ENCODE assay signal across 7 mouse cellular contexts in genomic region chr12:84408819-84409507, GRCm38 (mm10). TPM values are rescaled to one million over a fixed set of nuclear protein-coding genes. Genes with fewer than 3 reads are reported as not detected.
DNase-seq lines count a peak whose midpoint lies in the region; ATAC-seq lines count a peak whose summit lies in the region.

TSS of gene Entpd5 (minus strand) at chr12:84409029.
TSS of gene Bbof1 (plus strand) at chr12:84409071.

- no peaks in the 10 kb centered on the region for H3K9me3 ChIP-seq in embryonic facial prominence, embryonic 10.5 days
- no peaks in the 10 kb centered on the region for H3K9me3 ChIP-seq in limb, embryonic 11.5 days (ENCODE audit: control insufficient read depth, low read length)
- no peaks in the 10 kb centered on the region for H3K9me3 ChIP-seq in midbrain, embryonic 14.5 days (ENCODE audit: control insufficient read depth, low read length)

- H3K36me3 ChIP-seq in embryonic facial prominence, embryonic 10.5 days (replicated peaks): no peaks in the 10 kb centered on the region
- H3K36me3 ChIP-seq in limb, embryonic 11.5 days (ENCODE audit: control insufficient read depth, insufficient read depth, low read length): no peaks in the 10 kb centered on the region
- H3K36me3 ChIP-seq in midbrain, embryonic 14.5 days (ENCODE audit: control insufficient read depth, insufficient read depth, low read length): no peaks in the 10 kb centered on the region

- peak; percentile 90 for ATAC-seq in limb, embryonic 11.5 days (ENCODE audit: insufficient number of reproducible peaks, low FRiP score, low TSS enrichment, low read depth)
- peak; percentile 93 for ATAC-seq in midbrain, embryonic 14.5 days (ENCODE audit: low FRiP score, low TSS enrichment)

- WGBS in embryonic facial prominence, embryonic 10.5 days: 1% methylated on average over 63 of the region's 63 CpGs
- 3% methylated on average over 43 of the region's 63 CpGs for WGBS in limb, embryonic 11.5 days
- under 1% methylated on average over 60 of the region's 63 CpGs for WGBS in midbrain, embryonic 14.5 days

- peak within 1 kb of the TSS; percentile 79 for H3K9ac ChIP-seq in limb, embryonic 11.5 days (ENCODE audit: low read length)
- H3K9ac ChIP-seq in midbrain, embryonic 14.5 days (replicated peaks; ENCODE audit: low read length): peak within 1 kb of the TSS; percentile 80

- DNase-seq in adrenal gland, postnatal 10 days: peak; percentile 96
- DNase-seq in embryonic facial prominence, embryonic 10.5 days (ENCODE audit: low spot score): peak; percentile 90
- peak; percentile 99 for DNase-seq in heart, adult 11 months
- peak; percentile 93 for DNase-seq in kidney, adult 18-20 months
- DNase-seq in limb, embryonic 11.5 days (ENCODE audit: low spot score): peak; percentile 90
- DNase-seq in midbrain, embryonic 14.5 days: peak; percentile 97
- peak; percentile 80 to 93 for DNase-seq in spleen, adult 18-20 months

- H3K4me2 ChIP-seq in limb, embryonic 11.5 days (ENCODE audit: low read depth, severe bottlenecking): peak within 1 kb of the TSS; percentile 95
- H3K4me2 ChIP-seq in midbrain, embryonic 14.5 days (ENCODE audit: low read length): peak within 1 kb of the TSS; percentile 92

- peak within 1 kb of the TSS; percentile 85 for H3K4me3 ChIP-seq in embryonic facial prominence, embryonic 10.5 days
- H3K4me3 ChIP-seq in limb, embryonic 11.5 days (ENCODE audit: low read depth, low read length): peak within 1 kb of the TSS; percentile 69
- peak within 1 kb of the TSS; percentile 71 for H3K4me3 ChIP-seq in midbrain, embryonic 14.5 days (replicated peaks; ENCODE audit: low read depth, low read length)

- H3K27ac ChIP-seq in embryonic facial prominence, embryonic 10.5 days (replicated peaks): peak within 1 kb of the TSS; percentile 86
- H3K27ac ChIP-seq in limb, embryonic 11.5 days (replicated peaks; ENCODE audit: low read depth, low read length): no peak within 1 kb of the TSS
- peak within 1 kb of the TSS; percentile 91 for H3K27ac ChIP-seq in midbrain, embryonic 14.5 days (replicated peaks; ENCODE audit: low read depth, low read length)

- H3K4me1 ChIP-seq in embryonic facial prominence, embryonic 10.5 days: peaks cover 19% of the 10 kb centered on the region
- no peaks in the 10 kb centered on the region; the same call in 1 of the 2 replicates for H3K4me1 ChIP-seq in limb, embryonic 11.5 days (ENCODE audit: control insufficient read depth, insufficient read depth, low read length)
- H3K4me1 ChIP-seq in midbrain, embryonic 14.5 days (ENCODE audit: control insufficient read depth, insufficient read depth, low read length): peaks cover 6% of the 10 kb centered on the region

- peaks cover 13% of the 10 kb centered on the region for H3K27me3 ChIP-seq in embryonic facial prominence, embryonic 10.5 days (replicated peaks; ENCODE audit: low read depth, poor library complexity, severe bottlenecking)
- H3K27me3 ChIP-seq in limb, embryonic 11.5 days (ENCODE audit: control insufficient read depth, insufficient read depth, low read length): no peaks in the 10 kb centered on the region
- no peaks in the 10 kb centered on the region for H3K27me3 ChIP-seq in midbrain, embryonic 14.5 days (ENCODE audit: control insufficient read depth, insufficient read depth, low read length)

RNA-seq across cellular contexts. Expression of gene Entpd5, which starts in this region (rescaled TPM):
- total RNA-seq in adrenal gland, postnatal 10 days (2021): 10 to 100 TPM; 66.3 to 74.5 TPM
- polyA plus RNA-seq in embryonic facial prominence, embryonic 10.5 days (2016; fragmentation: Nextera tagmentation; extraction: Ambion mirVana): 8.1 and 10.0 TPM in 2 replicates
- 8.6 and 9.7 TPM in 2 replicates for polyA plus RNA-seq in limb, embryonic 11.5 days (2014; fragmentation: Nextera tagmentation; extraction: Ambion mirVana)
- polyA plus RNA-seq in midbrain, embryonic 14.5 days (2014; fragmentation: Nextera tagmentation; extraction: Ambion mirVana): 6.4 and 12.1 TPM in 2 replicates

RNA-seq across cellular contexts. Expression of gene Bbof1, which starts in this region (rescaled TPM):
- 1 to 10 TPM; 5.7 to 8.4 TPM for total RNA-seq in adrenal gland, postnatal 10 days (2021)
- polyA plus RNA-seq in embryonic facial prominence, embryonic 10.5 days (2016; fragmentation: Nextera tagmentation; extraction: Ambion mirVana): 0.49 and 0.80 TPM in 2 replicates
- 0.48 and 0.61 TPM in 2 replicates for polyA plus RNA-seq in limb, embryonic 11.5 days (2014; fragmentation: Nextera tagmentation; extraction: Ambion mirVana)
- polyA plus RNA-seq in midbrain, embryonic 14.5 days (2014; fragmentation: Nextera tagmentation; extraction: Ambion mirVana): 2.8 and 3.4 TPM in 2 replicates
